Mouse (Mus musculus): ENCODE measurements around the gene Zp1.

Gene Zp1

DNA sequence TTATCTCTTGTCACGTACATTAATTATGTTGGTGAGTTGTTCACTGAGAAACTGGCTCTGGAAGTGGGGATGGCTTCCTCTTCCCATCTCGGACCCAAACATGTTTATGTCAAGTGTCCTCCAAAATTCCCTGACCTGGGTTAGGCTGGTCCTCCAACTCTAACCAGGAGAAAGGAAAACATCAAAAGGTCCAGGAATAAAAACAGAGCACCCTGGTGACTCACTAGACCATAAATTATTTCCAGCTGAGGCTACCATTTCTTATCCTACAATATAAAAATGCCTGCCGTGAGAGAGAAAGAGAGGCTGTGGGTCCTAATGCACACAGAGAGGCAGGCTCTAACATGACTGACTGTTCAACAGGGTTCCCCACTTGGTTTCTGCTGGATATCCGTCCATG lies 3.8 kb upstream of the Zp1 start:
- no peak for DNase-seq (ENCODE audit: low spot score in 2 of 2)

DNA sequence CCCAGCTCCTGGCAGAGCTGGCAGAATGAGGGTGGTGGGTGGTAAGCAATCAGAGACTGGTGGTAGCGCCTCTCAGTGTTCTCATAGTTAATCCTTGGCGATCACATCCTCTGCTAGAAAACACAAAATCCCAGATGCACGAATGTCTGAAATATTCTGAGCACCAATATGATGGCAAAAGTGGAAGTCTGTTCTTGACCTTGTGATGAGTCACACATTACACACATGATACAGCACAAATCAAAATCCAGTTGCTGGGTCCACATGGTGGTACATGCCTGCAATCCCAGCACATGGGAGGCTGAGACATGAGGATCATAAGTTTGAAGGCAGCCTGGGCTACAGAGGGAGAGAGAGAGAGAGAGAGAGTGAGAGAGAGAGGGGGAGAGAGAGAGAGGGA lies 626 bp upstream of the Zp1 start:
- no peak for DNase-seq (ENCODE audit: low spot score in 2 of 2)

DNA sequence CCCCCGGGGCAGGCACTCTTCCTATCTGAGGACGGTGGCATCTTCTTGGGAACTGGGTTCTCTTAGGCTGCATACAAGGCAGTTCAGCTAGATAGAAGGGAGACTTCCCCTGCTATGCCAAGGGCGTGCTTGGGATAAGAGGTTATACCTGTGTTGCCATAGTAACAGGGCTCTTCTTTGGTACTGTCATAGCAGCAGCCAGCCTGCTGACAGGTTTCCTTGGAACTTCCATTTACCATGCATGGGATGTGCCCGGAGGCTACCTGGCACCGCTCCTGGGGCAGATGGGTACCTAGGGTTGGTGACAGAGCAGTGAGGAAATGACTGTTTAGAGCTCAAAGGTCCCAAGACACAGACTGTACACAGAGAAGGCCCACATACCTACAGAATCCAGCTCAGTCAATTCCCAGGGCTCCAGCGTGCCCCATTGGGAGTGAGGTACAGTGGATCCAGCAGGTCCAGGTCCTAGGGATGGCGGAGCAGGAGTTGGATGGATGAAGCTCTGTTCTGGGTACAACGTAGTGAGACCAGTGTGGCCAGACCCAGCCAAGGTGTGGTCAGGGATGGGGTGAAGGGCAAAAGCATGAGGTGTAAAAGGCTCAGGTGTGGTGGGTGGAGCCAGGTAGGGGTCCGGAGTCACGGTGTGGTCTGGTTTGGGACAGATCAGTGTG lies 2.0 kb downstream of the Zp1 start:
- DNase-seq (ENCODE audit: low spot score in 2 of 2) = no peak

DNA sequence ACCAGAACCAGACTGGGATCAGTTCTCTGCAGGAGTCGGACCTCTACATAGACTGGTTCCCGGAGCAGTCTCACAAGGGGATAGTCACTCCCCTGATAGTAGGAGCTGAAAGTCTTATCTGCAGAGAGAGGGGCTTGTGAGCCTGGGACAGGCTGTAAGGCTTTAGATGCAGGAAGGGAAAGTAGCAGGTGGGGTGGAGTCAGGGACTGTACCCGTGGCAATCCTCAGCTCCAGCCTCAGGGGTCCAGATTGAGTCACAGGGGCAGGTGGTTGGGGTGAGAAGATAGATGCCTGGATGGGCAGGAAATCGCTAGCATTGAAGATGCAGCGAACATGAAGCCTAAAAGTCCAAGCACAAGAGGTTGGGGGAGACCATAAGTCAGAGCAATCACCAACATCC lies 3.9 kb downstream of the Zp1 start:
- DNase-seq (ENCODE audit: low spot score in 2 of 2) = no peak

DNA sequence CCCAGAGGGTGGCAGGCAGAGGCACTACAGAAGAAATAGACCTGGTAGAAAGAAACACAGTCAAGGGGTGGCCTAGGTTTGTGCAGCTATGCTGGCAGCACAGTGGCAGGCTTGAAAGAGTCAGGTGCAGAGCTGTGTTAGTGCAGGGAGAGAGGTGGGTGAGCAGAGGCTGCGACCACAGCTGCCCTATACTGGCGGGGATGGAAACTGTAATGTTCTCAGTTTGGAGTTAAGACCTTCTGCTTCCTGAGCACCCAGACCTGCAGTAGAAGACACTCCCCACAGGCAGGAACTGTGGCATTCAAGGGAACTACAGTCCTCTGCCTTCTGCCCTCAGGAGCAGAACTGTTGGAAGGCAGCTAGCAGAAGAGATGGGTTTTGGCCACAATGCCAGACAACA lies 5.6 kb downstream of the Zp1 start:
- DNase-seq (ENCODE audit: low spot score in 2 of 2) = no peak

DNA sequence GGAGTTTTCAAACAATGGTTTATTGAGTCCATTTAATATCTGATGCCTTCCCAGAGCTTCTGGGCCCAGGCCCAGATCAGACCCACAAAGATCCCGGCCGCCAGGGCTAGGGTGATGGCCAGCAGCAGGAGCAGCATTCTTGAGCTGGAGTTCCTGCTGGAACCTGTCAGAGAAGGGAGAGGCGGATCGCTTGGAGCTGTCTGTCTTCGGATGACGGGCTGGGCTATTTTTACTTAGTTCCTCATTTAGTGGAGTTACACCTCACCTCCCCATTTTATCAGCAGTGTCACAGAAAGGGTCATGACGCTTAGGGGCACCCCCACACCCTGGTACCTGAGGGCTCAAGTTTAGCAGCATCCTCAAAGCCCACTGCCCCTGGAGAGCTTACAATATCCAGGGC lies 6.1 kb downstream of the Zp1 start:
- DNase-seq (ENCODE audit: low spot score in 2 of 2) = no peak

DNA sequence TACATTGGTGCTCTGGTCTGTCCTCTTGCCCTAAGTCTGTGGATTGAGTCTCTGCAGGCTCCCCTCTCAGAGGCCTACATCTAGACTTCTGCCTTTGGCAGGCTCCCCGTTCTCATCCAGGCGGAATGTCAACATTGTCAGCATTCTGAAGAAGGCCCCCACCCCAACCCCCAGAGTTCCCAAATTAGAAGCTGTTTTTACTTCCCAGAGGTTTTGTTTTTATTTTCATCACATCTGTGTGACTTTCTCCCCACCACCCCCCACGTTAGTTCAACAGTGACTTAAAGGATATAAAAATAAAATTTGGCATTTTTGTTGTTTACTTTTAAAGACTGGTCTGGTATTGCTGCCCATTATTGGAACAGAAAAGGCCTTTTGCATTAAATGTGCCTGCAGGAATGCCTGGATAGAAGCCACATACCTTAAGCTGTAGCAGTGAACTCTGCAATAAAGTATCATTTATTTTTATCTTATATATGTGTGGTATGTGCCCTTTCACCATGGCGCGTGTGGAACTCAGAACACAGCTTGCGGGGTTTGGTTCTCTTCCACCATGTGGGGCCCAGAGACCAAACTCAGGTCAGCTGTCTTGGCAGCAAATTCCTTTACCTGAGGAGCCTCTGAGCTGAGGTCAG lies 11.2 kb downstream of the Zp1 start:
- no peak for DNase-seq (ENCODE audit: low spot score in 2 of 2)

DNA sequence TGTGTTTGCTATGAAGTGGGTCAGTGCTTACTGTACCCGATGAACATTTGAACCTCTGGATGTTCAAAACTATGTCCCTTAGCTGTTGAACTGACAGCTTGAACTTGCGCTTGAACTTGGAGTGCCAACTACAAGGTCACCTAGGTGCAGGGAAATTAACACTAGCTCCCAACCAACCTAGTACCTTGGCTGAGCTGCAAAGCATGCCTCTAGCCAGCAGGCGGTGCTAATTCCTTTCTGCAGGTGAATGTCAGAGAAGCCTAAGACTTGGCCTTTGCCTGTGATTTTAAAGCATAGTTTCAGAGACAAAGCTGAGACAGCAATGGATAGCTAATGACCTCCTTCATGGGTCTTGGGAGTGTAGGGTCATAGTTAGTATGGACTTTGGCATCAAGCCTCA lies 12.5 kb downstream of the Zp1 start:
- peak in 1 of 2 experiments; percentile 47 for DNase-seq (ENCODE audit: low spot score in 2 of 2)

DNA sequence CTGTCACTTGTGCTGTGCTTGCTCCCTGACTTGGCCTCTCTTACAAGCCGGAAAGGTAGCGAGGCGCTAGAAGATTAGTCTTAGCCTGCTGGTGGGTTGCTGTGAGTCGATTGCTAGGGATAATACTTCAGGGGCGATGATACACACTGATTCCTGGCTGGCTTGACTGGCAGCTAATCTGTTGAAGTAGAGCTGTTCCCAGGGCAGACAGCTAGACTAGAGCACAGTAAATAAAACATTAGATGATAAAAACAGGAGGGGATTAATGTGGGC lies 14.8 kb downstream of the Zp1 start:
- DNase-seq (ENCODE audit: low spot score in 2 of 2) = no peak

DNA sequence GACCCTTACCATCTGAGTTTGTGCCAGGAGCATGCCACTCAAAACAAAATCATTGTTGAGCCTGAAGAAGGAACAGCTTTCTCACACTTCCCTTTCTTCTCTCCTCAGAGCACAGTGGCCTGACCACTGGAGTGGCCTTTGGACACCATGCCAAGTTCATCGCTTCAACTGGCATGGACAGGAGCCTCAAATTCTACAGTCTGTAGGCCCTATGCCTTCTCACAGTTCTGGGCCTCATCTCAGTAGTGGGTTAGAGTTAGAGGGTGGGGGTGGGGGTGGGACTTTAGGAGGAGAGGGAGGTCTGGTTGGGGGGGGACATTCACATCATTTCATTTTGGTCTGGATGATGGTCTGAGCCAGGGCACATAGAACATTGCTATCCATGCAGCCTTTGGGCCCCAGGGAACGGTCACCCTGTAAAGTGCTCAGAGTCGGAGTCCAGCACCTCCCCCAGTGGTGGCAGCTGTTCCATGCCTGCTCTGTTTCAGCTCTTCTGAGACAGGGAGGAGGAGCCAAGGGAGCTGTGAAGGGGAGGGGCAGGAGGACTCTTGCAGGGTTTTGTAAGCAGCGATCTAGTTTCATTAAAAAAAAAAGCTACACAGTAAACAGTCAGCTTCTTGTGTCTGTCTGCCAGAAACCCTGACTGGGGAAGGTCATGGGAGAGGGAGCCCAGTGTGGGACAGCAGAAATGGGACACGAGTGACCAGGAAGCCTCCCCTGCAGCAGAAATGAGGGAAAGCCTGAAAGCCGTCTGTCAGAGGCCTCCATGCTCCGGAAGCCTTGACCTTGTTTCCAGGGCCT lies 15.3 kb downstream of the Zp1 start:
- no peak for DNase-seq (ENCODE audit: low spot score in 2 of 2)

DNA sequence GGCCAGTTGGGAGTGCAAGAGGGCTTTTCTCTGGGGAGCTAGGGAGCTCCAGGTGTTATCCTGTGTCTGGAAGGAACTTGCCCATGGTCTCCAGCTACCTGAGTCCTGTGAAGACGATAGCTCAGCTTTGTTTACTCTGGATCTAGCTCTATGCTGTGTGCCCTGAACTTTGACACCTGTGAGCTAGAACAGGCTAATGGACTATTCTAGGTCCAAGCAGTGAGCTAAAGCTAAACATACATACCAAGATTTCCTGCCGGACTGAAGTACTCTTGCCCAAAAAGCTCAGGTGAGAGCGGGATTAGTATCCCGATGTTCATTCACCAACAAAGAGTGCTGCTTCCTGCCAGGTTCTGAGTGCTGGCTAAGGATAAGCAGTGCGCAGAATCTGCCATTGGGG lies 15.9 kb downstream of the Zp1 start:
- DNase-seq (ENCODE audit: low spot score in 2 of 2) = no peak

DNA sequence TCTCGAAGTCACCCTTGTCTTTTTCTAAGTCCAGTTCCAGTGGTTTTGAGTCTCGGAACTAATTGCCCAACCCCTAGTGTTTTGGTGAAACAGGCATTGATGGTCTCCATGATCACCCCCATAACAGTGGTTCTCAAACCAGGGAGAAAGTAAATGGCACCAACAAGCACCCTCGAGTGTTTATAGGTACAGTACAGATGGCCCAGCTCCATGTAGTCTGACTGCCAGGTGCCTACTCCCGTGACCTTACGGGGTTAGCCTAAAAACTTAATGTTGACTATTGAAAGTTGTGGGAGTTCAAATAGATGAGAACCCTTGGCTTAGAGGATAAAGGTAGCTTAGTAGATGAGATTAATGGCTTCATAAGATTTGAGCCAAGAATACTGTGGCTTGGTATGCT lies 19.4 kb downstream of the Zp1 start:
- no peak for DNase-seq (ENCODE audit: low spot score in 2 of 2)

DNA sequence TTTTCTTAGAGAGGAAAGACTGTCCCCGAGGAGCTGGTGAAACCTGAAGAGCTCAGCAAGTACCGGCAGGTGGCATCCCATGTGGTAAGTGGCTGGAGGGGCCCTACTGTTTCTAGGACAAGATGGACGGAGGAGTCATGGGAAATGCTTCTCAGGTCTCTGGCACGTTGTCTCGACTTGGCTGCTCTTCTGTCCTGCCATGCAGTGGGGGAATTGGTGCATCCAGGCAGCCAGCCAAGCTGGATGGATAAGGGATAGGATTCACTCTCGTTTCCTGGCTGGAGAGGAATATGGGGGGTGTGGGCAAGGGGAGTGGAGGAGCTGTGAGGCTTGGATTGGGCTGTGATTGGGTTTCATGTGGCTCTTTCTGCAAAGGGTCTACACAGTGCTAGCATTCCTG lies 20.1 kb downstream of the Zp1 start:
- DNase-seq (ENCODE audit: low spot score in 2 of 2) = no peak

DNA sequence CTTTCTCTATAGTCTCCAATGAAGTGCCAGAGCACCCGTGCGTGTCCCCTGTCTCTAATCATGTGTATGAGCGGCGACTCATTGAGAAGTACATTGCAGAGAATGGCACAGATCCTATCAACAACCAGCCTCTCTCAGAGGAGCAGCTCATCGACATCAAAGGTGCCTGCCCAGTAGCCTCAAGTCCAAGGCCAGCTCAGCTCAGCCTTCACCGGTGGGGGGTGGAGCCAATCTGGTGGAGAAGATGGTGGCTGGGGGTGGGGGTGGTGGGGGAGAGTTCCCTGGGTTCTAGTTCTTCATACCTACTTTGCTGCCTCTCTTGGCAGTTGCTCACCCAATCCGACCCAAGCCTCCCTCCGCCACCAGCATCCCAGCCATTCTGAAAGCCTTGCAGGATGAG lies 22.9 kb downstream of the Zp1 start:
- DNase-seq (ENCODE audit: low spot score in 2 of 2) = no peak

DNA sequence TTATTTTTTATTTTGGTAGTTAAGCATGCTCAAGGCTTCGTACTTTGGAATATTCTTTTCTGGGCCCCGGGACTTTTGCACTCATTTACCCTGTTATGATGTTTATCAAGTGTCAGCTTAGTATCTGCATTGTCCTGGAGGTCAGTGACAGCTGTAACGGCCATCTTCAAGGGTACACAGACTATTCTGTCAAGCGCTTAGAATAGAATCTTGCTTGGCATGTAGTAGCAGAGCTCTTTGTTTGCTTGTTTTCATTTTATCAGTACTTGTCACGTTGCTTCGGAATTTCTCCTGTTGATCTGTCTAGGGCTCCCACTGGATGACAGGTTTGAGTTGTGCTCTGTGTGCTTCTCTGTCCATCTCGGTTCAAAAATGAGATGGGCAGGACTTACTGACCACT lies 23.6 kb downstream of the Zp1 start:
- DNase-seq (ENCODE audit: low spot score in 2 of 2) = no peak

DNA sequence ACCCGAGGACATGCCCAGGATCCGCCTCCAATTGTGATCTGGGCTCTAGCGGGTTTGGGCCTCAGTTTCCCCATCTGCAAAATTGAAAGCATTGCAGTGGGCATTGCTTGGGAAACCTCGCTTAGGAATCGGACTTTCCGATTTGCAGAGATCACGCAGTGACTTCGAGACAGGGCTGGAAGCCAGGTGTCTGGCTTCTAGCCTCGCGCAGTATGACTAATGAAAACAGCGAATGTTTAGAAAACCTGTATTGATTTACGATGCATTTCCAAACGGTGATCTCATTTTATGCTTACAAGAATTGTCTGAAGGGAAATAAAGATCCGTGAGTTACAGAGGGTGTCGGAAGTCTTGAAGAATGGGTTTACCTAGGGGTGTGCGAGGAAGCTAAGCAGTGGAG lies 24.7 kb downstream of the Zp1 start:
- DNase-seq (ENCODE audit: low spot score in 2 of 2) = no peak

DNA sequence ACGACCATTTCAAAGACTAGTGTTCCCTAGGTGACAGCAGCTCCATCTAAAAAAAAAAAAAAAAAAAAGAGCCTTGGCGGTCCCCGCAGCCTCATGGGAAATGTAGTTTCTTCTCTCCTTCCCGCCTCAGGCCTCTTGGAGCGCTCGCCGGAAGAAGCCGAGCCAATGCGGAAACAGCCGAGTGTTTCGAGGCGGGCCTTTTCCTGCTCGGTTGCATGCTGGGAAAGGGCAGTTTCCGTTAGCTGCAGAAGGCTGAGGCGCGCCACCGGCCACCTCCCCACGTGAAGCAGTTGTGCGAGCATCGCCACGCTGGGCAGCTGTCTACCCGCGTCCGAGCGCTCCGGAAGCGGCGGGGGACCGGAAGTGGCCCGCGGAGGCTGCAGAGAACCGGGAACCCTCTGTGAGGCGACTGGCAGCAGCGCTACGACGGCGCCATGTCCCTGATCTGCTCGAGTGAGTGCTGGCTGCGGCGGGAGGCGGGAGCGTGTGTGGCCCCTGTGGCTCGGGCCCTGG lies 25.4 kb downstream of the Zp1 start, which contains the start of gene Prpf19:
TSS of gene Prpf19 (plus strand) at position 216 of the 513 bp plus-strand sequence.
- DNase-seq (ENCODE audit: low spot score in 2 of 2) = peak; percentile 96 to 98

DNA sequence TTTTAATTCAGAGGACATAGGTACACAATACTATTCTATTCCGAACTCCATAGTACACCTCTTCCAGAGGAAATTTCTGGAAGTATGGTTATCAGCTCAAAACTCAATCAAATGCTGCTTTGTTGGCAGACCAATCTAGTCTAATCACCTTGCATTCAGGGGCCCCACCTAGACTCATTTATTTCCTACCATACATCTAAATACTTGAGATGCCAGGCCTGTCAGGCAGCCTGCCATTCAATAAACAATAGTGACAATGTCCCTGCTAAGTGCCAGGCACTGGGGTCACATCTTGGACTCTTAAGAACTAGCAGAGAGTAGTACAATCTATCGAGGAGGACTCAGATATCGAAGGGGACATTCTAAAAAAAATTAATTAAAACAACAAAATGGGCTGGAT lies 28.2 kb downstream of the Zp1 start:
- DNase-seq (ENCODE audit: low spot score in 2 of 2) = no peak

DNA sequence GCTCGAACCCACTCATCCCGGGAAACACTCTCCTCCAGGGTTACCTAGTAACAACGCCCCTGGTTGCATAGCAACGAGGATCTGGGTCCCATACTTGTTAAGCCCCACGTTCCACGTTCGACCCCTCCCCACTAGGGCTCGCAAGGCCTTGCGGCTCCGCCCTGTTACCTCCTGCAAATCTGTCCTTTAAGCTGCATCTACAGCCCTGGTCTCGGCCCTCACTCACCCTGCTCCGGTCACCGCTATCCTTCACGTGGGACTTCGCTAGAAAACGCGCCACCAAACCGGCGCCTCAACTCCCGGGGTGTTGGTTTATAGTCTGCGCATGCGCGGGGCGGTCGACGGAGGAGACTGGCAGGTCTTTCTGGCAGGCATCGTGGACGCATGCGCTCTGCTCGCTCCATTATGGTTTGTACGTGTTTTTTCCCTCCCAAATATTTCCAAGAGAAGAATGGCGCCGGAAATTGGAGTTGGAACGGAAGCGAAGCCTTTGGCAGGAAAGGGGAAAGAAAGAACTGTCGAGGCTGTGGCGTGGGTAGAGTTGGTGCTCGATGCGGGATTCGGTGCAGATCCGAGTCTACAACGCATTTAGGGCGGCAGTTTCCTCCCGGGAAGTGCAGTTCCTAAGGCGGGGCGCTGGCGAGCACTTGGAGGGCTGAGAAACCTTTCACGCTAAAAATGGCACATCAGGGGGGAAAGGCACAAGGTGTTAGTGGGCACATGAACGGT lies 38.8 kb downstream of the Zp1 start, which contains the start of gene Tmem109:
TSS of gene Tmem109 (minus strand) at position 576 of the 729 bp plus-strand sequence.
- peak; percentile 79 to 91 for DNase-seq (ENCODE audit: low spot score in 2 of 2)

DNA sequence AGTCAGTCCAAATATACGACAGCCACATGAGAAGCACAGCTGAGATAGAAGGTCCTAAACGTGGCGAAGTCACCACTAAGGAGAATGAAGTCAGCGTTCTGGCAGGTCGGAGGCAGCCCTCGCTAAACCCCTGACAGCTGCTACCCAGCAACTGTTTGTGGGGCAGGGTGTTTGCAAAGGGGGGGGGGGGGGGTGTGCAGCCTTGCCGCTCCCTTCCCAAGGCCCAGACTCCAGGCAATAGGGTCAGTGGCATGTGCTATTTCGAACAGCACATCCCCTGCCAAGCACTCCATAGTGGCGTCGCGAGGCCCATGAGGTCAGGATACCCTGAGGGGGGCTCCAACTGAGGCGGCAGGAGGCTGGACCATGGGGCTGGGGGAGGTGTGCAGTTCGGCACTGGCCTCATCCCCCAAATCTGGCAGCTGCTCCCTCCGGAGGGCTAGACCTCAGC lies 39.4 kb downstream of the Zp1 start:
- no peak for DNase-seq (ENCODE audit: low spot score in 2 of 2)

DNA sequence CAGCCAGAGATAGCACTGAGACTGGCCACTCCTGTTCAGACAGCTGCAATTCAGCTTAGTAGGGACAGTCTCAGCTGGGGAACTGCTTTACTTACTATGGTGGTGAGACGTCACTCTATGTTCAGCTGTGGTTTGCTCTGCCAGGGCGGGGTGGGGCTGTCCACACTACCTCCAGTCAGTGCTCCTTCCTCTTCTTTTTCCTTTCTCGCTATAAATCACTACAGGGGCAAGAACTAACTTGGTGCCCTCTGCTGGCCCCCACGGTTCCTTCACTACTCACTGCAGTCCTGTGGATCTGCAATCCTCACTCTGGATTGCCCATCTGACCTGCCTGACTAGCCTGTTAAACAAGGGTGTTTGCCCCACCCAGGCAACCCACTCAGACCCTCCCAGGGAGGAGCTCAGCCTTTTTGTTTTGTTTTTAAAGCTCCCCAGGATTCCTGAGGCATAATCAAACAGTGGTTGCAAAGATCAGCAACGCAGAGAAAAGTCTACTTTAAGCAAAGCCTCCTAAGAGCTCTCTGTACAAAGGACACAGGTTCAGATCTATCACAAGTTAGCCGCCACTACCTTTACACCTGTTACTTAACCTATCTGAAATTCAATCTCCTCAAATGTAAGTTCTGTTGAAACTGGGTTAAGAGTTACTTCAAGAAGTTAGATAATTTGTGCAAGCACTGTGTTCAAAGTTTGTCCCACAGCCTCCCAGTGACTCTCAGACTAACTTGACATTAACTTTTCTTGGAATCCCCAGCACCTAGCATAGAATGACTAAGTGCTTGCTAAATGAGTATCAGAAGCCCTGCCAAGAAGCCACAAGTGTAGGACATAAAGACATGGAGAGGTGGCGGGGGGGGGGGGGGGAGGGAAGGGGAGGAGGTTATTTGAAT lies 40.1 kb downstream of the Zp1 start:
- no peak for DNase-seq (ENCODE audit: low spot score in 2 of 2)

Data from cerebellum, postnatal 4 days (tissue).